Mouse (Mus musculus) lung, embryonic 14.5 days (tissue): ENCODE measurements at regions not wholly inside any gene's neighbourhood (a gene's known extent, or its start where the extent isn't known, plus 50 kb on each side); places are given as distances from the start of the nearest gene placed in this dataset.

ENCODE experiments used
- ATAC-seq: fragments of 200-750 bp; cut with Nextera tagmentation; 2 replicates; pipeline ENCODE4 v1.8.0; 2017; ENCODE audit warnings: mild to moderate bottlenecking, moderate TSS enrichment, moderate library complexity; ENCODE audit not compliant: insufficient read depth
- DNase-seq: peaks from one replicate; pipeline ENCODE4 v3.0.0-alpha.2; 2015
- H3K27ac ChIP-seq: fragments of 300-500 bp; sonication (generic); 2 replicates; pipeline ENCODE4 v1.5.1; 2014; ENCODE audit warnings: low read depth, mild to moderate bottlenecking, moderate library complexity
- H3K27me3 ChIP-seq: fragments of 300-500 bp; sonication (generic); 2 replicates; pipeline ENCODE4 v1.6.1; 2014; ENCODE audit warnings: low read length, control low read depth; ENCODE audit not compliant: insufficient read depth
- H3K36me3 ChIP-seq: fragments of 300-500 bp; sonication (generic); 2 replicates; pipeline ENCODE4 v1.6.1; 2014; ENCODE audit warnings: control low read depth; ENCODE audit not compliant: insufficient read depth
- H3K4me1 ChIP-seq: fragments of 300-500 bp; sonication (generic); 2 replicates; pipeline ENCODE4 v1.6.1; 2014; ENCODE audit warnings: antibody characterized with exemption, control low read depth; ENCODE audit not compliant: insufficient read depth
- H3K4me2 ChIP-seq: fragments of 300-500 bp; sonication (generic); 2 replicates; pipeline ENCODE4 v1.6.1; 2014; ENCODE audit warnings: mild to moderate bottlenecking
- H3K4me3 ChIP-seq: fragments of 300-500 bp; sonication (generic); 2 replicates; pipeline ENCODE4 v1.5.1; 2014; ENCODE audit warnings: low read depth, low read length
- H3K9ac ChIP-seq: fragments of 300-500 bp; sonication (generic); 2 replicates; pipeline ENCODE4 v1.6.1; 2014
- H3K9me3 ChIP-seq: fragments of 300-500 bp; sonication (generic); 2 replicates; pipeline ENCODE4 v1.6.1; 2016; ENCODE audit warnings: low read depth, low read length, control low read depth
- CTCF ChIP-seq: IDR thresholded peaks from 2 replicates; pipeline ENCODE4 v1.5.1; 2016; ENCODE audit warnings: antibody characterized with exemption, low read depth
- WGBS: fragments of 180-500 bp; shearing (Covaris S2); extraction: QIAGEN DNeasy Blood & Tissue Kit; methylation state at CpG from one replicate; pipeline ENCODE4 v1.1.7; 2014; 5-methylcytosine and 5-hydroxymethylcytosine counted together

- H3K4me2 ChIP-seq, result no peak overlapping the region
- H3K27ac ChIP-seq, result no peak overlapping the region
- H3K4me3 ChIP-seq, result no peak overlapping the region
- no peaks in the 10 kb centered on the region for H3K9me3 ChIP-seq
- 0 out of 2 replicates have a peak, but pooled peaks cover 2% of the 10 kb centered on the region for H3K4me1 ChIP-seq
- ATAC-seq (no peak), DNase-seq (no peak)
- 85% methylated on average over 4 of the region's 4 CpGs for WGBS
- no peak overlapping the region for H3K9ac ChIP-seq
- H3K27me3 ChIP-seq, result no peaks in the 10 kb centered on the region
- H3K36me3 ChIP-seq, result no peaks in the 10 kb centered on the region
- no peak for TF ChIP-seq CTCF
Observed at GRCm38 (mm10) chr11:17658717-17659116, 295.0 kb downstream of the Etaa1 start.

- Histone ChIP-seq H3K27me3 (no peaks in the 10 kb centered on the region), H3K4me1 (0 out of 2 replicates have a peak, but pooled peaks cover 8% of the 10 kb centered on the region), H3K4me2 (no peak overlapping the region), H3K36me3 (no peaks in the 10 kb centered on the region), H3K9me3 (no peaks in the 10 kb centered on the region), H3K27ac (no peak overlapping the region), H3K4me3 (no peak overlapping the region), H3K9ac (no peak overlapping the region)
- ATAC-seq (no peak), DNase-seq (peak; percentile 72)
- TF ChIP-seq CTCF, result no peak
- WGBS, result 60% methylated on average over 5 of the region's 5 CpGs
Observed at GRCm38 (mm10) chr11:17663893-17664292, 289.8 kb downstream of the Etaa1 start.

GRCm38 (mm10) chr11:17665624-17666552 lies 287.8 kb downstream of the Etaa1 start:
- no peak overlapping the region for H3K9ac ChIP-seq
- 0 out of 2 replicates have a peak, but pooled peaks cover 8% of the 10 kb centered on the region for H3K4me1 ChIP-seq
- no peak overlapping the region for H3K4me2 ChIP-seq
- H3K27ac ChIP-seq, result no peak overlapping the region
- H3K36me3 ChIP-seq, result no peaks in the 10 kb centered on the region
- H3K27me3 ChIP-seq, result no peaks in the 10 kb centered on the region
- ATAC-seq, result peak; percentile 70
- TF ChIP-seq CTCF, result no peak
- H3K4me3 ChIP-seq, result no peak overlapping the region
- H3K9me3 ChIP-seq, result no peaks in the 10 kb centered on the region
- DNase-seq, result peak; percentile 63
- WGBS, result 47% methylated on average over 11 of the region's 11 CpGs

- DNase-seq (no peak), ATAC-seq (no peak)
- 68% methylated on average over 4 of the region's 4 CpGs for WGBS
- H3K4me2 ChIP-seq, result no peak overlapping the region
- no peak overlapping the region for H3K9ac ChIP-seq
- H3K27me3 ChIP-seq, result no peaks in the 10 kb centered on the region
- H3K9me3 ChIP-seq, result peaks cover 6% of the 10 kb centered on the region; the same call in 1 of the 2 replicates
- H3K36me3 ChIP-seq, result no peaks in the 10 kb centered on the region
- no peak overlapping the region for H3K4me3 ChIP-seq
- no peak for TF ChIP-seq CTCF
- H3K27ac ChIP-seq, result no peak overlapping the region
- no peaks in the 10 kb centered on the region for H3K4me1 ChIP-seq
Observed at GRCm38 (mm10) chr11:17680998-17681397, 272.7 kb downstream of the Etaa1 start.

GRCm38 (mm10) chr11:17685711-17686113 lies 268.0 kb downstream of the Etaa1 start:
- Histone ChIP-seq H3K4me2 (no peak overlapping the region), H3K9ac (no peak overlapping the region), H3K4me1 (0 out of 2 replicates have a peak, but pooled peaks cover 4% of the 10 kb centered on the region), H3K36me3 (no peaks in the 10 kb centered on the region), H3K27me3 (no peaks in the 10 kb centered on the region), H3K27ac (no peak overlapping the region), H3K4me3 (no peak overlapping the region), H3K9me3 (peaks cover 6% of the 10 kb centered on the region; the same call in 1 of the 2 replicates)
- DNase-seq (peak; percentile 91), ATAC-seq (peak; percentile 82)
- 22% methylated on average over 4 of the region's 4 CpGs for WGBS
- peak; percentile 72 for TF ChIP-seq CTCF

GRCm38 (mm10) chr11:17686806-17687205 lies 266.9 kb downstream of the Etaa1 start:
- Histone ChIP-seq H3K36me3 (no peaks in the 10 kb centered on the region), H3K4me1 (0 out of 2 replicates have a peak, but pooled peaks cover 4% of the 10 kb centered on the region), H3K27ac (peak overlapping the region; percentile 56; the same call in 1 of the 2 replicates), H3K27me3 (no peaks in the 10 kb centered on the region), H3K9me3 (peaks cover 5% of the 10 kb centered on the region; the same call in 1 of the 2 replicates), H3K4me3 (no peak overlapping the region), H3K4me2 (no peak overlapping the region), H3K9ac (no peak overlapping the region)
- ATAC-seq (no peak), DNase-seq (no peak)
- 39% methylated on average over 2 of the region's 2 CpGs for WGBS
- TF ChIP-seq CTCF, result no peak

GRCm38 (mm10) chr11:17694145-17694544 lies 259.5 kb downstream of the Etaa1 start:
- Histone ChIP-seq H3K27ac (no peak overlapping the region), H3K4me2 (no peak overlapping the region), H3K36me3 (no peaks in the 10 kb centered on the region), H3K4me3 (no peak overlapping the region), H3K27me3 (no peaks in the 10 kb centered on the region), H3K4me1 (no peaks in the 10 kb centered on the region), H3K9ac (no peak overlapping the region), H3K9me3 (no peaks in the 10 kb centered on the region)
- ATAC-seq (no peak), DNase-seq (no peak)
- WGBS, result 43% methylated on average over 2 of the region's 2 CpGs
- no peak for TF ChIP-seq CTCF
